Mouse (Mus musculus): ENCODE measurements around the gene Acot3.
A peak's percentile ranks its signal among the peaks of the same experiment; 100 is the strongest.

The Acot3 gene

GRCm38 (mm10) chr12:84100604-84101492 lies 48.9 kb downstream of the Acot3 start, which contains the start of gene Acot6:
TSS of gene Acot6 (plus strand) at chr12:84100654.
- peak; percentile 5 for DNase-seq (ENCODE audit: extremely low spot score, low read depth, low spot score)

GRCm38 (mm10) chr12:84101493-84101845 lies 49.5 kb downstream of the Acot3 start:
- peak; percentile 8 for DNase-seq (ENCODE audit: extremely low spot score, low read depth, low spot score)

- no peak for DNase-seq (ENCODE audit: extremely low spot score, low read depth, low spot score)
Observed at GRCm38 (mm10) chr12:84107012-84107411, 55.1 kb downstream of the Acot3 start.

GRCm38 (mm10) chr12:84107692-84108091 lies 55.7 kb downstream of the Acot3 start:
- DNase-seq (ENCODE audit: extremely low spot score, low read depth, low spot score) = no peak

DNA sequence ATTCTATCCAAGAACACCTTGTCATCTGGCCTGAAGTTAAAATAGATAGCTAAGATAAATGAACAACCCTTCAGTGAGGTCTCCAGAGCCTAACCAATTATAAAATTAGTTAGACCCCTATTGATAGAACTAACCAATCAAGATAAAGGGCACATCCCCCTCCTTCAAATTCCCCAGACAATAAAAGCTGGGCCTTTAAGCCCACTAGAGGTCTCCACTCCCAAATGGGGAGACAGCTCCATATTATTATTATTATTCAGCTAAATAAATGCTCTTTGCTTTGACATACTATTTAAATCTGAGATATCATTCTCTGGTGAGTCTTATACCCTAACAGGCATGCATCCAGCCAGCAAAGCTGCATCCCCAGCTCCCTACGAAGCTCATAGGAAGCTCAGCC lies 58.0 kb downstream of the Acot3 start:
- DNase-seq (ENCODE audit: extremely low spot score, low read depth, low spot score) = no peak

Measured in hindlimb bud, embryonic 11.5 days (tissue).